Mouse (Mus musculus): ENCODE measurements around the gene Ntrk2. TPM values are rescaled to one million over a fixed set of nuclear protein-coding genes. Genes with fewer than 3 reads are reported as not detected.

Ntrk2 gene
- polyA plus RNA-seq, 1 experiment from 2014 or later = 39.8 TPM

- 48% methylated on average over 16 of the region's 16 CpGs for WGBS
- DNase-seq (ENCODE audit: low spot score) = no peak
- Histone ChIP-seq H3K36me3 (no peaks in the 10 kb centered on the region), H3K27me3 (ENCODE audit: insufficient read depth, poor library complexity, severe bottlenecking) (no peaks in the 10 kb centered on the region), H3K9me3 (peaks cover 4% of the 10 kb centered on the region; the same call in 1 of the 2 replicates), H3K27ac (no peak overlapping the region), H3K4me1 (replicated peaks) (peaks cover 13% of the 10 kb centered on the region), H3K4me3 (no peak overlapping the region)
Measured at GRCm38 (mm10) chr13:59181188-59181947, 375.0 kb downstream of the Ntrk2 start.

GRCm38 (mm10) chr13:59182630-59183029, 376.3 kb downstream of the Ntrk2 start:
- Histone ChIP-seq H3K4me1 (replicated peaks) (peaks cover 13% of the 10 kb centered on the region), H3K9me3 (peaks cover 4% of the 10 kb centered on the region; the same call in 1 of the 2 replicates), H3K27me3 (ENCODE audit: insufficient read depth, poor library complexity, severe bottlenecking) (no peaks in the 10 kb centered on the region), H3K36me3 (no peaks in the 10 kb centered on the region), H3K4me3 (no peak overlapping the region), H3K27ac (no peak overlapping the region)
- 55% methylated on average over 5 of the region's 5 CpGs for WGBS
- DNase-seq (ENCODE audit: low spot score) = no peak

Other genes with a start within 250 kb of the Ntrk2 start
- not detected in 2 replicates for gene Slc28a3, start 195.7 kb upstream of the Ntrk2 start, polyA plus RNA-seq (2016; fragmentation: Nextera tagmentation; extraction: Ambion mirVana)

All from hindbrain, embryonic 10.5 days (tissue).